Mouse (Mus musculus) E14TG2a.4 (cell line): Measurements from ENCODE around the gene Narfl.

ENCODE experiments used
- CTCF ChIP-seq: conservative IDR thresholded peaks from 2 replicates; pipeline ENCODE4 v1.5.1; 2014; ENCODE audit warnings: low read length
- NANOG ChIP-seq: IDR thresholded peaks from 2 replicates; pipeline ENCODE4 v1.6.1; 2014; ENCODE audit warnings: borderline replicate concordance, low read length, mixed read lengths
- POU5F1 ChIP-seq: IDR thresholded peaks from 2 replicates; pipeline ENCODE4 v1.6.1; 2014; ENCODE audit warnings: low read length, borderline replicate concordance

DNA sequence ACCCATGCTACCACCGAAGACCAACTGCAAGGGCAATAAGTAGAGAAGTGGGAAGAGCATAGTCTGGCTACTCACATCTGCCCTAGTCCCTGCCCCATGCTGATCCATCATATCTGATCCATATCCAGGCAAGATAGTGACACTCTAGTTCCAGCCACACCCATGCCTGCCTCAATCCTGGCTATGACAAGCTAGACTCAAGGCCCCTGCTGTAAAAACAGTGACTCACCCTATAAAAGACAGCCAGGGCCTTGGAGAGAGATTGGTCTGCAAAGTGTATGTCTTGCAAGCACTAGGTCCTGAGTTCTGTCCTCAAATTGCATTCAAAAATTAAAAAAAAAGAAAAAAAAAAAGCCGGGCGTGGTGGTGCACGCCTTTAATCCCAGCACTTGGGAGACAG, 32.9 kb downstream of the Narfl start:
- TF ChIP-seq CTCF (no peak), NANOG (no peak), POU5F1 (no peak)
